Mouse (Mus musculus): ENCODE results near the gene Snapc2.

Snapc2 gene

GRCm38 (mm10) chr8:4275275-4276110, 22.6 kb downstream of the Snapc2 start, which contains the start of gene Timm44:
Gene Timm44 (minus strand): TSS chr8:4275913.
- POLR2A ChIA-PET: interaction anchor here (0.6 to 4.0 kb wide), 57 partner anchors 8 to 402 kb away, joined by 3 to 20 read pairs (median 4); partner anchors contain the start of genes Gm49320 (in 2 of the 4), Map2k7 (in 2 of the 4), Snapc2 (in 2 of the 4) and Ccl25 (in 1 of the 4)
- CTCF ChIA-PET: interaction anchor here (0.6 to 1.5 kb wide), 9 partner anchors 8 to 618 kb away, joined by 3 to 9 read pairs (median 3); partner anchors contain the start of gene Ctxn1 (in 1 of the 4)

GRCm38 (mm10) chr8:4276111-4276465, 23.2 kb downstream of the Snapc2 start:
- POLR2A ChIA-PET: interaction anchor here (0.6 to 4.0 kb wide), 45 partner anchors 8 to 401 kb away, joined by 3 to 20 read pairs (median 5); partner anchors contain the start of genes Snapc2 (in 2 of the 4), Ccl25 (in 1 of the 4), Ctxn1 (in 1 of the 4) and Evi5l (in 1 of the 4)

DNA sequence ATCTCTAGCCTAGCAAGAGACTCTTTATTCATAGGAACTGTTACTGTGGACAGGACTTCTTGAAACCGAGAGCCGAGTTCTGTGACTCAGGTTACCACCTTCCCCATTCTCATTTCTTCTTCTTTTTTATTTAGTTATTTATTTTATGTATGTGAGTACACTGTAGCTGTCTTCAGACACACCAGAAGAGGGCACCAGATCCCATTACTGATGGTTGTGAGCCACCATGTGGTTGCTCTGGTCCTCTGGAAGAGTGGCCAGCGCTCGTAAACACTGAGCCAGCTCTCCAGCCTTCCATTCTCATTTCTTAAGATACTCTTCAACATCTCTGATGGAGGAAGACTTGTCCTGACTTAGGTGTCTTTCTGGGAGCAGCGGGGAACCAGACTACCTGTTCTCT, 39.9 kb downstream of the Snapc2 start:
- ChIA-PET POLR2A (interaction anchor here in 1 of 4 experiments (1.0 to 5.3 kb wide), 3 partner anchors 8 to 36 kb away, joined by 3 to 40 read pairs (median 4); no protein-coding TSS in a partner anchor), CTCF (interaction anchor here in 1 of 4 experiments (0.9 to 1.1 kb wide), 2 partner anchors 13 to 25 kb away, joined by 3 read pairs; no protein-coding TSS in a partner anchor)

More at GRCm38 (mm10) chr8:4276111-4276465, 23.2 kb downstream of the Snapc2 start:
- CTCF ChIA-PET: interaction anchor here (0.7 to 1.4 kb wide), 7 partner anchors 9 to 605 kb away, joined by 3 to 5 read pairs (median 4); partner anchors contain the start of gene Ctxn1 (in 1 of the 4)

GRCm38 (mm10) chr8:4297822-4298221, 44.9 kb downstream of the Snapc2 start:
- POLR2A ChIA-PET: interaction anchor here in 2 of 4 experiments (1.1 to 2.2 kb wide), 2 partner anchors 15 to 17 kb away, joined by 3 to 7 read pairs; no protein-coding TSS in a partner anchor
- CTCF ChIA-PET: no interaction called here

- CTCF ChIA-PET: no interaction called here
- POLR2A ChIA-PET: interaction anchor here in 2 of 4 experiments (0.7 to 1.3 kb wide), 6 partner anchors 9 to 18 kb away, joined by 3 to 4 read pairs (median 4); no protein-coding TSS in a partner anchor
These were observed 51.3 kb downstream of the Snapc2 start for GRCm38 (mm10) chr8:4304124-4304547.
